Mouse (Mus musculus) left cerebral cortex, adult 9 months (tissue): ENCODE measurements at regions not wholly inside any gene's neighbourhood (a gene's known extent, or its start where the extent isn't known, plus 50 kb on each side); places are given as distances from the start of the nearest gene placed in this dataset.
"Not testable (repeated sequence)": the region's sequence is repeated elsewhere in the genome, so short reads cannot be mapped to it uniquely, and the experiment has no call there.

Experiments
- DNase-seq, 2 experiments: peaks; one replicate each; pipeline ENCODE4 v3.0.0; 2022; ENCODE audit warnings: low spot score in 2 of 2

- not testable (repeated sequence) for DNase-seq
Measured at GRCm38 (mm10) chr14:14478159-14478558, 77.1 kb downstream of the Olfr721-ps1 start.

GRCm38 (mm10) chr14:14481840-14482239 lies 80.7 kb downstream of the Olfr721-ps1 start:
- peak; percentile 3 to 36 for DNase-seq

GRCm38 (mm10) chr14:14486356-14486755 lies 85.3 kb downstream of the Olfr721-ps1 start:
- DNase-seq: no peak

GRCm38 (mm10) chr14:14490501-14490900 lies 89.4 kb downstream of the Olfr721-ps1 start:
- no peak for DNase-seq

GRCm38 (mm10) chr14:14492041-14492440 lies 90.9 kb downstream of the Olfr721-ps1 start:
- no peak for DNase-seq

GRCm38 (mm10) chr14:14511927-14512326 lies 110.8 kb downstream of the Olfr721-ps1 start:
- DNase-seq: no peak

- no peak for DNase-seq
Measured at GRCm38 (mm10) chr14:14513056-14513455, 112.0 kb downstream of the Olfr721-ps1 start.

- no peak for DNase-seq
Measured at GRCm38 (mm10) chr14:14513498-14513897, 112.4 kb downstream of the Olfr721-ps1 start.

- peak in 1 of 2 experiments; percentile 3 for DNase-seq
Measured at GRCm38 (mm10) chr14:14514440-14515172, 113.5 kb downstream of the Olfr721-ps1 start.

- DNase-seq: no peak
Measured at GRCm38 (mm10) chr14:14515363-14515762, 114.3 kb downstream of the Olfr721-ps1 start.

- no peak for DNase-seq
Measured at GRCm38 (mm10) chr14:14515918-14516317, 114.8 kb downstream of the Olfr721-ps1 start.

- no peak for DNase-seq
Measured at GRCm38 (mm10) chr14:14518027-14518426, 116.9 kb downstream of the Olfr721-ps1 start.

- peak in 1 of 2 experiments; percentile 2 for DNase-seq
Measured at GRCm38 (mm10) chr14:14518841-14519240, 117.7 kb downstream of the Olfr721-ps1 start.

GRCm38 (mm10) chr14:14520195-14520594 lies 119.1 kb downstream of the Olfr721-ps1 start:
- DNase-seq: no peak

- DNase-seq: not testable (repeated sequence)
Measured at GRCm38 (mm10) chr14:14521331-14521730, 120.2 kb downstream of the Olfr721-ps1 start.

GRCm38 (mm10) chr14:14525225-14525624 lies 124.1 kb downstream of the Olfr721-ps1 start:
- DNase-seq: no peak

- no peak for DNase-seq
Measured at GRCm38 (mm10) chr14:14528437-14528836, 127.3 kb downstream of the Olfr721-ps1 start.

GRCm38 (mm10) chr14:14541206-14541605 lies 140.1 kb downstream of the Olfr721-ps1 start:
- no peak for DNase-seq

- DNase-seq: no peak
Measured at GRCm38 (mm10) chr14:14541705-14542104, 140.6 kb downstream of the Olfr721-ps1 start.

GRCm38 (mm10) chr14:14544236-14544635 lies 143.1 kb downstream of the Olfr721-ps1 start:
- DNase-seq: no peak

- DNase-seq: no peak
Measured at GRCm38 (mm10) chr14:14552201-14552600, 149.9 kb upstream of the Slc4a7 start.

GRCm38 (mm10) chr14:14574851-14575250 lies 127.2 kb upstream of the Slc4a7 start:
- no peak for DNase-seq

- no peak for DNase-seq
Measured at GRCm38 (mm10) chr14:14591939-14592338, 110.1 kb upstream of the Slc4a7 start.

GRCm38 (mm10) chr14:14594753-14595152 lies 107.3 kb upstream of the Slc4a7 start:
- no peak for DNase-seq
